Mouse (Mus musculus) CH12F3 (cell line): ENCODE results near the gene Glrx5.

Source experiments
- in situ Hi-C: fragments of 300-500 bp; cut with MboI; formaldehyde crosslinking; loops from 2 replicates; pipeline ENCODE4 v1.14.3; 2020; ENCODE audit warnings: low sequenced_read_pairs

Glrx5 gene

DNA sequence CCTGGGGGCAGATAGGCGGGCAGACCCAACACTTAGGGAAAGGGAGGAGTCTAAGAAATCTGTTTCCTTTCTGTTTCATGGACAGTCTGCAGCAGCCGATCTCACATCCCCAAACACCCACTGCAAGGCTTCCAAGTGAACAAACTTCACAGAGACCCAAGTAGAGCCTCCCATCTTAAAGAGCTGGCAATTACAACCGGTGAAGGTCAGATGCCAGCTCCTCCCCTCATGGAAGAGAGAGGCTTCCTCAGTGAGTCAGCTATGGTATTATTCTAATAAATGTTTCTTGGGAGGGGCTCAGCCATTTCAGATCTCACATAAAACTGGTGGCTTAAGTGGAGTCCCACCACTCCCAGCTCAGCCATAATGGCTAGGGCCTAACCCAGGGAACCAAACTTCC is 28.8 kb upstream of the Glrx5 start:
- in situ Hi-C loops: no loop called here

DNA sequence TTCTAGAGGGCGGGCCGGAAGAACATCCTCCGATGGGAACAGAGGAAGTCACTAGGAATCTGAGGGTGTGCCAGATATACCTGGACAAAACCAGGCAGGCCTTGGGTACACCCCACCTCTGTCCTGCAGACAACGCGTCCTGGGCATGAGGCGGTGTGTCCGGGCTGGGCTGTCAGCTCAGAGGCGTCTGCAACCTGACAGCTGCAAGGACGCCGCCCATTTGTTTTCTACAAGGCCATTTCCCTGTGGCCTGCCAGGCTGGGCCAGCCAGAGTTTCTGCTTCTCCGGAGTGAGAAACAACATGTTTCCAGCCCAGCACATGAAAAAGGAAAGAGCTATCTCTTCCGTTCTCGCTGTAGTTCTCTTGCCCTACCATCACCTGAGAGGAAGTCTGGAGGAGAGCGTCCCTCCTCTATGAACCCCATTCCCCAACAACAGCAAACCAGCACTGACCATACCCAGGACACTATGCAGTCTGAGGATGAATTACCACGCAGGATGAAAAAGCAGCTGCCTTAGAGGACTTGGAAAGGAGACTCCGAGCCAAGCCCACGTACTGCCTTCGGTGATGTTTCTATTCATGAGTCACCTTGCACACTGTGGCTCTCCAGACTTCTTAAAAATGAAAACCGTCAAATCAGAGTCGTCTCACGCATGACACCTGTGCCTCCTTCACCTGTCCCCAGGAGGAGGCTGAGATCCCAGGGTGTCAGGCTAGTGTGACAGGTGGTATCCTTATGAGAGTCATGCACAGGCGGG is 27.4 kb upstream of the Glrx5 start:
- in situ Hi-C loops: no loop called here

DNA sequence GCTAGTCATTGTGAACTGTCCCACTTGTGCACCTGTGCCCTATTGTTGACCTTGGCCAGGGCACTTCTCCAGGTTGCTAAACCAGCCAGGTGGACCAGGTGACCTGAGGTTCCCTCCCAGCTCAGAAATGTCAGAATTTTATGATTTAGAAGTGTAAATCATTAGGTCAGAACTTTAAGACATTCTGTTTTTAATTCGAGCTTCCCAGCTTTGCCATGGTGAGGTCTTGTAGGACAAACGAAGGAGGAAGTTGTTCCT is 26.8 kb upstream of the Glrx5 start:
- in situ Hi-C loops: no loop called here

DNA sequence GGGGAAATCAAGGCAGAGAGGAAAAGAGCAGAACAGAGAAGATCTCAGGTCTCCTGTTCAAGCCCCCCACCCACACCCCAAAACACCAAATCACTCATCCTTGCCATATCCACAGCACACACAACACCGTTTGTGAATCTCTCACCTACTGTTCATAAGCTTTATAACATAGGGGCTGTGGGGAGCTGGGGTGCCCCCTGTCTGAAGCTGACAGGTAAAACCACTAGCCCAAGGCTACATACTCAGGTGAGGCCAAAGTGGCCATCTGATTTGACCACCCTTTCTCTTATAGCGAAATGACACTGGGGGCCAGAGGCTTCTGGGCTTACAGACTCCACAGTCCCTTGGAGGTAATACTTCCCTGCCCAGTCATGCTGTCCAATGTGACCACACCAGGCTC is 24.3 kb upstream of the Glrx5 start:
- in situ Hi-C loops: no loop called here

DNA sequence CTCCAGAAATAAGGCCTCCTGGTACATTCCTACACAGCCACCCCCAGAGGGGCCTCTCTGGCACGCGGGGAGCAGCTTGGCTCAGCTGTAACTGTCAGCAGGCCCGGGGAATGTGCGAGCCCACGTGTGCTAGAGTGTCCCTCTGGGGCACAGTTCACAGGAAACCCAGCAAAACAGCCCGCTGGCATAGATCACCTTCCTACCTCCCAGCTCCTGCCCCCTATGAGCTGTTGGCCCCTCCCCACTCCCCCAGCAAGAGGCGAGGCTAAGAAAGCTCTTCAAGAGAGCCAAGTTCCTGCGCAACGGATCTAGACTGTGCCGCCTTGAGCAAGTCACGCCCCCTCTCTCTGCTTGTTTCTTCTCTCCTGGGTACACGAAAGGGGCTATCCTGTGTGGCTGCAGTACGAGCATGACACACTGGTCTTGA is 23.7 kb upstream of the Glrx5 start:
- in situ Hi-C loops: no loop called here

DNA sequence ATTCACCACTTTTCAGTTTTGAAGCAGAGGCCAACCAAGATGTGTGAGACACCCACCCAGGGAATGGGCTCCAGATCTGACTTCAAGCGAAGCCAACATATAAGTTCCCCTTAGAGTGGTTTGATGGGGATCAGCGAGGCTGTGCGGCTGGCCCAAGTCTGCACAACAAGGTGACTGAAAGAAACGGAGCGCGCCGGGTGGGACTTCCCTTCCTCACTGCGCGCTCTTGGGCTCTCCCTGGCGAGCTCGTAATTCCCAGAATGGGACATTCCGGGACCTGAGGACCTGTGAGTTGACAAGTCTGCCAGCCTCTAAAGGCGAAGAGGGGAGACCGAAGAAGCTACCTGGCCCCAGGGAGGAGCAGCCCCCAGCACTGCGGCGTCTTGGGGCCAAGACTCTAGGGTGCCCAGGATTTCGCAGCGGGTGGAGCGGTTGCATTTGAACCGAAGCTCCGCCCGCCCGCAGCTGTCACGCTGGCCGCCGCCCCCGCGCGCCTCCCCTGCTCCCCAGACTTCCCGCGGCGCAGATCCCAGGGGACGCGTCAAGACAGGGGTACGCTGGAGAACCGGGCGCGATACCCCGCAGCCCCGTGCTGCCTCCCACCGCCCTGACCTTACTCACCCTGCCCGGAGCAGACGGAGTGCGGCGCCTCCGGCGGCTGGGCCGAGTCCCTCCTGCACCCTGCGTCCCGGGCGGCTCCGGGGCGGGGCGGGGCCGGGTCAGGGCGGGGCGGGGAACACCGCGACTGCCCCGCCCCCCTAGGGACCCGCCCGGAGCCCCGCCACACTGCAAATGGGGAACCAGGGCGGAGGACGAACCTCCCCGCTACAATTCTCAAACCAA is 22.9 kb upstream of the Glrx5 start, which contains the start of gene Syne3:
Gene Syne3 (minus strand): TSS at position 440 of the 843 bp plus-strand sequence.
- in situ Hi-C loops: no loop called here

DNA sequence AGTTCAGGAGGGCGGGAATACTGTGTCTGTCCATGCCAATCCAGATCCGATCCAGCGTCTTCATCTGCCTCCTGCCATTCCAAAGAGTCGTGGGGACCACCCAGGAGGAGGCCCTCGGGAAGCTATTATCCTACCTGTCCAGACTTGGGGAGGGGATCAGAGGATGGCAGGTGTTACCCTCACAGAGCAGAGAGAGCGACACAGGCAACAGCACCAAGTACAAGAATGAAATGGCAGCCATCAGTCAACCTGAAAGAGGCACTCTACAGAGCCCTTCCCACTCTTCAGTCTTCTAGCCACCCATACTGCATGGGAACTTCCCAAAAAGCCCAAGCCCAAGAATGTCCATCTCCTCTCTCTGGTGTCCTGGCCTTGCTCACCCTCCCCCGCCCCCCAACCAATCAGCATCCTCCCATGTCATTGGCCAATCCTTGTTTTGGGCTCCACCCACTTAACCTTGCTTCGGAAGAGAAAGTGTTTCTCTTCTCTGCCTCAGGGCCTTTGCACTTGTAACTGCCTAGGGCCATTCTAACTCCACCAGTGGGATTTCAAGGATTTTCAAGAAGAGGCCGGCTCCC is 22.2 kb upstream of the Glrx5 start:
- in situ Hi-C loops: no loop called here

DNA sequence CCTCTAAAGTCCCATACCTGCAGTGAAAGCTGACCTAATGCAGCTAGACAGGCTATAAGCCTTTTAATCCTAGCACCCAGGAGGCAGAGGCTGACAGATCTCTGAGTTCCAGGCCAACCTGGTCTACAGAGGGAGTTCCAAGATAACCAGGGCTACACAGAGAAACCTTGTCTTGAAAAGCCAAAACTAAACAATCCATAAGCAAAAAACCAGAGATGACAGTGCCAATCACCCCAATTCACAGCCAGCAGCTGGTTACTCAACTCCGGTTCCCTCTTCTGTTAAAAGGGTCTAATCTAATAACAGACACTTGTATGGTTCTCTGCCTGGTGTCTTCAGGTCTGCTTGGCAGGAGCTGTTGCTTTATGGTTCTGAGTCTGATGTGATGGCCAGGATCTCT is 20.9 kb upstream of the Glrx5 start:
- in situ Hi-C loops: no loop called here

DNA sequence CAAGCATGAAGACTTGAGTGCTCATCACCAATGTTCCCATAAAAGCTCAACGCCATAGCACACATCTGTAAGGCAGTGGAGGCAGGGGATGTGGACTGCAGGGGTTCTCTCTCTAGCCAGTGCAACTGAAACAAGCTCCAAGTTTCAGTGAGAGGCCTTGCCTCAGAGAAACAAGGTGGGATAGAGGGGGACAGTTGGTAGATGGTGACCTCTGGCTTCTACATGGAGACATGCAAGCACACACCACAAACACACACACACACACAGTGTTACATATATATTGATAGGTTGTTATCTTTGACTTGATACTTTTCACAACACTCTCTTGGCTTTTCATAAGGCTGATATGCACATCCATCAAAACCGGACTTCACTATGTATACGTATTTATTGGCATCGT is 20.2 kb upstream of the Glrx5 start:
- in situ Hi-C loops: no loop called here

DNA sequence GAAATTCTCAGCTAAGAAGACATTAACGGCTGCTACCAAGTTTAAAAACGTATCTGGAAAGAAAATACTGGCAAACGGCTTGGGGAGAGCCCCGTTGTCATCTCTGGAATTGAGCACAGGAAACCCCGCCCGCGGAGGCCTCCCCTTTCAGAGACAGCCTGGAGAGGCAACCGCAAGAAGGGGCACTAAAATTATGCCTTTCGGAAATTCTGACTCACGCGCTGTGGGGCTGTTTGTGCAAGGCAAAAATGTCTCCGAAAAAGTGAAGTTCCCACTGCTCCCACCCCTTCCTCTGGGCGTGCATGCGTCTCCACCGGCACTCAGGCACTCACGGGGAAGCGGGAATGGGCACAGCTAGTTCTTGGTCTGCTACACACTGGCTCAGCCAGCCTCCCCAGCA is 19.4 kb upstream of the Glrx5 start:
- in situ Hi-C loops: no loop called here

DNA sequence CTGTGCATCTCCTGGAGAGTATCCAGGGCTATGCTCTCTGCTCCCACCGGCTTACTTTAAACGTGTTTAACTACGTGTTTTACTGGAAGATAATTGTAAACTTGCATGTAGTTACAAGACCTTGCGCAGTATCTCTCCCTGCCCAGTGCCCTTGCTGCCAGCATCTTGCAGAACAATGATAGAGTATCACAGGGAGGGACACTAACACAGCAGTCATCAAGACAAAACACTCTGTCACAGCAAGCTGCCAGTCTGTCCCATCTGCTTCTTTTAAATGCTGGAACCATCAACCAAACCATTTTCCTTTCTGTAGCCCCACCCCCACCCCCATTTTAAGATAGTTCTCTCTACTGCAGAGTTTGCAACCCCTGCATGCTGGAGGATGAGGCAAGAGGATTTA is 16.3 kb upstream of the Glrx5 start:
- in situ Hi-C loops: no loop called here

DNA sequence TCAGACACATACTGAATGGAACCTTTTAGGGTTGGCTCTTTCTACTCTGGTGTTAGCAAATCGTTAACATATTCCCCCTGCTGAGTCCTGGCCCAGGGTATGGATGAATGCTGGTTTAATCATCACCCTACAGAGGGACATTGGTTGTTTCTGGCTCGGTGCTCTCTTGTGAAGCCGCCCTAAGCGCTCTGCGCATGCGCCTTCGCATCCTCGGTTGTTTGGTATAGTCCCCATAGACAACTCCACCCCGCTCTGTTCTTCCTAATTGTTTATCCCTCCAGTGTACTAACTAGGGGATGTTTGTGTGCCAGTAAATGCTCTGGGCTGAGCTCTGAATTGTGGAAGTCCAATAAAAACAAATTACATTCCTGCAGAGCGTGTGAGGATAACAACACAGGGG is 15.8 kb upstream of the Glrx5 start:
- in situ Hi-C loops: no loop called here

DNA sequence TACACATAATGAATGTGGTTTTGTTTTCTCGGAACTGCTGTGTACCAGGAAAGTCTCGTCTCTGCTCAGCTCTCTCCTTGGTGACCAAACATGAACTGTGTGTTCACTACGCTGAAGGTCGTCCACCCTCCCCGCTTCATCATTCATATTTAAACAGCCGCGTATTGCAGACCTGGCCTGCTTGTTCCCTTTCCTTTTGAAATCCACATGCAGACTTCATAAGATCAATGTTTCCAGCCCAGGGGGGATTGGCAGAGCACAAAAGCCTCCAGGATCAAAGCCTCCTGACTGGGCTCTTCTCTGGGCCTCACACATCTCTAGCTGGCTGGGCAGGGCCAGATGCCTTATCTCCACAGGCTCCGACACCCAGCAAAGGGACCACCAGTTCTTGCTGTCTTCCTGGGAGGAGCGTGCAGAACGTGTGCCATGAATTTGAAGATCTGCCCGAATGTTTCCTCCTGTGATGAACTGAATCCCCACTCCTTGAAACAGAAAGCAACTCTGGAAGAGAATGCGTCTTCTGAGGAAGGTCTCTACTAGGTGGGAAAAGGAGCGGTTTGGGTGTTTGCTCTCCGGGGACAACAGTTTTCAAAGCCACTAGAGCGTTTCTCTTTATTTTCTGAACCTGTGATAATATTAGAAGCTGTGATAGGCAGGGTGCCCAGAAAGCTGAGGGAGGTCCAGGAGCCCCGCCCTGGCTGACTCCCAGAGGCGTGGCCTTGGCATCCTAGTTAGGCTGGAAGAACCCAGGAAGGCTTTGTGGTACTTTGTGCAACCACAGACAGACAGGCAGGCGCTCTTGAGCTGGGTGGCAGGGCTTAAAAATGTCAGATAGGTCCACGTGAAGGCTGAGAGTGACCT is 12.9 kb upstream of the Glrx5 start:
- in situ Hi-C loops: no loop called here

DNA sequence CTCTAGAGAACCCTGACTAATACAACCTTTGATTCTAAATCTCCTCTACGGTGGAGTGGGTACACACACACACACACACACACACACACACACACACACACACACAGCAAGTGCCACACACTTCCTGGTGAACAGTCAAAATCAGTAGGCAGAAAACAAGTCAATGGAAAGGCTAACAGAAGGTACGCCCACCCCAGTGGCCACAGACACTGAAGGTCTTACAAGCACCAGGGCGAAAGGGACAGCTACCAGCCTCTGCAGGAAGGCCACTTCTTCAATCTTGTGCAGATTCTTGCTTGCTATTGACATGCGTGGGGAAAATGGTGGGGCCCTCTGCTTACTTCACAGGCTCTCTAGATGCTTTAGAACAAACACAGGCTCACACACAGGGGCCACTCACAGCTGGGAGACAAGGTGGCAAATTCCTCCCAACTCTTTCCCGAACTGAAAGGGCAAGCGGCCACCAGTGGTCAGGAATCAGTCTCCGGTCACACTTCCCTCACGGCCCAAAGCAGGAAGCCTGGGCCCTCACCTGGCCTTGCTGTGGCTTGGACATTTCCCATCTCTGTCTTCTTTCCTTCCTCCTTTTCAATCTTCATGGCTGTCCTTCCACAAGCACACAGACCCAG is 10.9 kb upstream of the Glrx5 start:
- in situ Hi-C loops: no loop called here

DNA sequence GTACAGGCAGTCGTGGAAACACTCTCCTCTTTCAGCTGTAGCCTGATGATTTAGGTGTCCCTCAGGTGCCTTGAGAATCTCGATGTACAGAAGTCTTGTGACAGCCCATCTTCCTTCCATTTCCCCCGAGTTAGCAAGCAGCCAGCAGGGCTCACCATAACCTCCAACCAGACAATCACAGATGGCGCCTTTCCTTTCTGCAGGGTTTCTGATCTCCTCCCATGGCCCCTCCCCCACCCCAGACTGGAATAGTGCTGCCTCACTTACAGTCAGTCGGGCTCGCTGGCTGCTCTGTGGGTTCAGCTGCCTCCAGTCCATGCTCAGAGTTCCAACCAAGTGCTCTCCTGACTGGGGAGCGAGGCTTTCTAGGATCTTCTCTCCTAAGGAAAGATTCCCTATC is 10.3 kb upstream of the Glrx5 start:
- in situ Hi-C loops: no loop called here

DNA sequence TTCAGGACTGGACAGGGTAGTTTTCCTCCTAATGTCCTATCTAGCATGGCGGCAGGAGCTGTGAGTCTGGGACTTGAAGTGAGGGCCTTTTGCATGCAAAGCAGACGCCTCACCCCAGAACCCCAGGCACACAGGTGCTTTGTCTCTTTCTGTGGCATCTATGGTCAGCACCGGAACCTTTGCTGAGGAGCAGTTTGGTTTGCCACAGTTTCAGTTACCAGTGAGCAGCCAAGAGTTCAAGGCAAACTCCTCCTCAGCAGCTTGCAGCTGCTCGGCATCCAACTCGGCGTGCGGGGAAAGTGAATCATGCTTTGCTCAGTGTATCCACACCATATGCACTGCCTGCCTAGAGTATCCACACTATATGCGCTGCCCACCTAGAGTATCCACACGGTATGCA is 9.7 kb upstream of the Glrx5 start:
- in situ Hi-C loops: no loop called here

DNA sequence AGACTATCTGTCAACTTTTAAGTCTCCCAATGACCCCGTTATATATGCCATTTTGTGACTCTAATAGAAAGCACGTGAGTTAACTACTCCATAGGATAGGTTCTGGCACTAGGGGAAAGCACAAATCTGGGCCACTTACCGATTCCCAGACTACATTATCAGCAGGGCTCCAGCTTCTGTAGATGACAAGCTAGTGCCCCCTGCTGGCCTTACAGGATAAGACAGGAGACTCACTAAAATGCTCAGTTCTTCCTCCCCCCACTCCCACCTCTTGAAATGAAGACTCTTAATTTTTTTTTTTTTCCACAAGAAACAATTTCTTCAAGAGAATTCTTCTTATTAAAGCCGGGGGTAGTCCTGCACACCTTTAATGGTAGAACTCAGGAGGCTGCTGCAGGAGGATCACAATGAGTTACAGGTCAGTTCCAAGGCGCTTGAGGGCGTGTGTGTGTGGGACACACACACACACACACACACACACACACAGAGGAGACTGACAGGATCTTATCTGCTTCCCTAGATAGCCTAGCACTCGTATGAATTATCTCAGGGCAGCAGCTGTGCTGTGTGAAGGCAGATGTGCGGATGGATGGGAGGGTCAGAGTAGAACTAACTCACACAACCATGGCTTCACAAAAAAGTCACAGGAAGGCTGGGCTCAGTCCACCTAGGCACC is 7.1 kb upstream of the Glrx5 start:
- in situ Hi-C loops: loop anchor here (5.0 kb wide), 1 partner anchor 73 kb away; no protein-coding TSS in a partner anchor

DNA sequence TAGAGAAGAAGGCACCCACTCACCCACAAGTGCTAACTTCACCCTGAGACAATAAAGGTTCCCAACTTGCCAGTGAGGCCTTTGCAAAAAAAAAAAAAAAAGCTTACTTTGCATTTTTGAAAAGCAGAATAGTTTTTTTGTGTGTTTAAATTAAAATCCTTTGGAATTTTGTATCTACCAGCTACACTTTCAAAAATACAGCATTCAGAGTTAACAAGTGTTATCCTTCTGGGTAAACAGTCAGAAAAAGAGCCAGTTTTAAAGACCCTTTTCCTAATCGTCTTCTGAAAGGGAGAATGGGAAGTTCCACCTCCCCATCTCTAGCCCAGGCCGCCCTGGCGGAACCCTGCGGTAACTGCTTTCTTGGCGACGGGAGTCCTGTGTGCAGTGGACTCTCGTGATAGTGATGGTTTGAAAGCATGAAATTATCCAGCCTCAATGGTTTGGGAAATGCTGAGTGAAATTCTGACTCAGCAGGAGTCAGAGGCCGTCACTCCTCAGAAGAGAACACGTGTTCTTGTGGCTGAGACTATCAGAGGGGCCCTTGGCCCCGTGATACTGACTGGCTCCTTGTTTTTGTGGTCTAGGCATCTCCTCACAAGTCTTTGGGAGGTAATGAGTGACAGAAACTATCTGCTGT is 6.4 kb upstream of the Glrx5 start:
- in situ Hi-C loops: loop anchor here (5.0 kb wide), 1 partner anchor 74 kb away; no protein-coding TSS in a partner anchor

DNA sequence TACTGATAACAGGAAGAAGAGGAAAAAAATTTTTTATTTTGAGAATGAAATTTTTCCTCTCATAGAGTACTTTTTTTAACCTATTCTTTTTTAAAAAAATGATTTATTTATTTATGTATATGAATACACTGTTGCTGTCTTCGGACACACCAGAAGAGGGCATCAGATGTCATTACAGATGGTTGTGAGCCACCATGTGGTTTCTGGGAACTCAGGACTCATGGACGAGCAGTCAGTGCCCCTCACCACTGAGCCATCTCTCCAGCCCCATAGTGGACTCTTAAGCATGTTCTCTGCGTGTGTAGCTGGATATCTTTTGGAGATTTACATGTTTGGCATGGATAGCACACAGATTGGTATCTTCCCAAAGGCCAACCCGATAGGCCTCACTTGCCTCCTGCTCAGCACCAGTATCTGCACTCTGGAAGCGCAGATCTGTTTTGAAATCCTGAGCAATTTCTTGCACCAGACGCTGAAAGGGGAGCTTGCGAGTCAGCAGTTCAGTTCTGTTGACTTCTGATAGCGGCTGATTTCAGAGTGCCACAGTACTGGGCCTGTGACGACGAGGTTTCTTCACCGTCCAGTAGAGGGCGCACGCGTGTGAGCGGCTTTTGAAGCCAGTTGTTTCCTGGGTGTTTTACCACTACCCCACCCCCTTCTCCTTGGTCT is 5.0 kb upstream of the Glrx5 start:
- in situ Hi-C loops: loop anchor here (5.0 kb wide), 1 partner anchor 75 kb away; no protein-coding TSS in a partner anchor
